Mouse (Mus musculus) limb, embryonic 11.5 days (tissue): Measurements from ENCODE around the gene Ern1. TPM values are rescaled to one million over a fixed set of nuclear protein-coding genes. Genes with fewer than 3 reads are reported as not detected.

Experiments used
- ATAC-seq: fragments of 200-750 bp; cut with Nextera tagmentation; 2 replicates; pipeline ENCODE4 v1.8.0; 2017; ENCODE audit warnings: low read depth; ENCODE audit not compliant: insufficient number of reproducible peaks, low FRiP score, low TSS enrichment
- DNase-seq: peaks from one replicate; pipeline ENCODE4 v3.0.0-alpha.2; 2015; ENCODE audit warnings: low spot score
- H3K27ac ChIP-seq: fragments of 300-500 bp; sonication (generic); replicated peaks from 2 replicates; pipeline ENCODE4 v1.5.1; 2014; ENCODE audit warnings: low read depth, mild to moderate bottlenecking, low read length
- H3K27me3 ChIP-seq: fragments of 300-500 bp; sonication (generic); 2 replicates; pipeline ENCODE4 v1.6.1; 2014; ENCODE audit warnings: mild to moderate bottlenecking, low read length, mixed read lengths; ENCODE audit not compliant: control insufficient read depth, insufficient read depth
- H3K36me3 ChIP-seq: fragments of 300-500 bp; sonication (generic); 2 replicates; pipeline ENCODE4 v1.6.1; 2014; ENCODE audit warnings: mild to moderate bottlenecking, low read length, moderate library complexity, mixed read lengths; ENCODE audit not compliant: control insufficient read depth, insufficient read depth
- H3K4me1 ChIP-seq: fragments of 300-500 bp; sonication (generic); 2 replicates; pipeline ENCODE4 v1.6.1; 2014; ENCODE audit warnings: low read length, mixed read lengths; ENCODE audit not compliant: control insufficient read depth, insufficient read depth
- H3K4me2 ChIP-seq: fragments of 300-500 bp; sonication (generic); 2 replicates; pipeline ENCODE4 v1.6.1; 2014; ENCODE audit warnings: low read depth, mild to moderate bottlenecking, moderate library complexity; ENCODE audit not compliant: severe bottlenecking
- H3K4me3 ChIP-seq: fragments of 300-500 bp; sonication (generic); 2 replicates; pipeline ENCODE4 v1.5.1; 2014; ENCODE audit warnings: low read depth, low read length
- H3K9ac ChIP-seq: fragments of 300-500 bp; sonication (generic); 2 replicates; pipeline ENCODE4 v1.6.1; 2014; ENCODE audit warnings: mild to moderate bottlenecking, low read length
- H3K9me3 ChIP-seq: fragments of 300-500 bp; sonication (generic); 2 replicates; pipeline ENCODE4 v1.6.1; 2016; ENCODE audit warnings: low read length; ENCODE audit not compliant: control insufficient read depth
- WGBS: fragments of 180-500 bp; shearing (Covaris S2); extraction: QIAGEN DNeasy Blood & Tissue Kit; methylation state at CpG from one replicate; pipeline ENCODE4 v1.1.7; 2014; 5-methylcytosine and 5-hydroxymethylcytosine counted together
- polyA plus RNA-seq: library from polyadenylated mRNA; unstranded; fragments of >200 nt; fragmentation: Nextera tagmentation; extraction: Ambion mirVana; gene quantifications from 2 replicates; pipeline ENCODE4 v1.2.1, GENCODE M21; 2014

The Ern1 gene
- polyA plus RNA-seq, 1 experiment from 2014 or later, result 6.9 TPM

DNA sequence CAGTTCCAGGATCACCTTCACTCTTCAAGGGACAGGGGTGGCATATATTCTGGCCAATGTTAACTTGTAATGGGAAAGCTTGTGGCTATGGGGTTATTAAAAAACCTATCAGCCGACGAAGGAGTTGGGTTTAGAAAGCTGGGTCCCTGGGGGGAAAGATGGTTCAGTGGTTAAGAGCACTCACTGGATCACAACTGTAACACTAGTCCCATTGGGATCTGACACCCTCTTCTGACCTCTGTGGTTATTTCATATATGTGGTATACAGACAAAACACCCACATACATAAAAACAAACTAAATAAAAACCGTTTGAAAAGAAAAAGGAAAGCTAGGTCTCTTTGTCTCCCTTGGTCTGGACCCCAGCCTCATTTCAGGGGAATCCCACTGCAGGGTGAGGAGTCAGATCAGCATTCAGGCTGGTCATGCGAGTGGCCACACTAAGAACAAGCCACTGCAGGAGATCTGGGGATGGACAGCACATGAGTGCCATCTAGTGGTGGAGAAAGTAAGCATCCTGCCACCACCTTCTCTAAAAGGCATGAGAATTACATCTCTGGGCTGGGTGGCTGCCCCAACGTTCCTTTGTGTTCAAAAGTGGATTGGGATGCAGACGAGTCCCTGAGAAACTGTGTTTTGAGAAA is 96.0 kb downstream of the Ern1 start:
- DNase-seq (peak; percentile 84), ATAC-seq (no peak; the same call in 1 of the 2 replicates)
- no peak overlapping the region for H3K9ac ChIP-seq
- no peaks in the 10 kb centered on the region for H3K36me3 ChIP-seq
- no peaks in the 10 kb centered on the region for H3K27me3 ChIP-seq
- H3K9me3 ChIP-seq, result no peaks in the 10 kb centered on the region
- no peak overlapping the region for H3K27ac ChIP-seq
- H3K4me1 ChIP-seq, result no peaks in the 10 kb centered on the region
- H3K4me2 ChIP-seq, result no peak overlapping the region
- no peak overlapping the region for H3K4me3 ChIP-seq
- WGBS, result 32% methylated on average over 6 of the region's 6 CpGs

DNA sequence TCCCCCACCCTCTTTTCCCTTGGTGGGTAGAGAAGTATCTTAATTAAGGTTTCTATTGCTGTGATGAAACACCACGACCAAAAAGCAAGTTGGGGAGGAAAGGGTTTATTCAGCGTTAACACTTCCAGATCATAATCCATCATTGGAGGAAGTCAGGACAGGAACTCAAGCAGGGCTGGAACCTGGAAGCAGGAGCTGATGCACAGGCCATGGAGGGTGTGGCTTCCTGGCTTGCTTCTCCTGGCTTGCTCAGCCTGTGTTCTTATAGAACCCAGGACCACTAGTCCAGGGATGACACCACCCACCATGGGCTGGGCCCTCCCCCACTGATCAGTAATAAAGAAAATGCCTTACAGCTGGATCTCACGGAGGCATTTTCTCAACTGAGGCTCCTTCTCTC is 96.9 kb downstream of the Ern1 start:
- DNase-seq (no peak), ATAC-seq (no peak)
- Histone ChIP-seq H3K27ac (no peak overlapping the region), H3K4me1 (no peaks in the 10 kb centered on the region), H3K36me3 (no peaks in the 10 kb centered on the region), H3K9ac (no peak overlapping the region), H3K4me2 (no peak overlapping the region), H3K9me3 (no peaks in the 10 kb centered on the region), H3K4me3 (no peak overlapping the region), H3K27me3 (no peaks in the 10 kb centered on the region)
- 60% methylated on average over 3 of the region's 3 CpGs for WGBS

DNA sequence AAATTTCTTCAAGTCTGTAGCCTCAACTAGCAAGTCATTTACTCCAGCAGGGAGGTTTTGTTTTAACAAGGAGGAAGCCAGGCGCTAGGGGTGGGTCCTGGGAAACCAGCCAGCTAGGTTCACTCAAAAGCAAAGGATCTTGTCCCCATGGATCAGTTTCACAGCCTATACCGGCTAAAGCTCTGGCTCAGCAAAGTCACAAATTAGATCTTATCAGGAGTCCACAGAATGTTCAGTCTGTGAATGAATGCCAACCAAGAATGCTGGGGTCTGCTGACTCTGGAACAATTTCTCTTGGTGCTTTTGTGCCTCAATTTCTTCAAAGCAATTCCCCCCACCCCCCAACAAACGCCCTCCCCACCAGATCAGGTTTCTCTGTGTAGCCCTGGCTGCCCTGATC is 98.0 kb downstream of the Ern1 start:
- no peaks in the 10 kb centered on the region for H3K36me3 ChIP-seq
- DNase-seq (no peak), ATAC-seq (no peak)
- no peaks in the 10 kb centered on the region for H3K27me3 ChIP-seq
- H3K4me2 ChIP-seq, result no peak overlapping the region
- H3K4me1 ChIP-seq, result no peaks in the 10 kb centered on the region
- no peaks in the 10 kb centered on the region for H3K9me3 ChIP-seq
- no peak overlapping the region for H3K9ac ChIP-seq
- H3K4me3 ChIP-seq, result no peak overlapping the region
- WGBS, result 33% methylated on average over 3 of the region's 3 CpGs
- H3K27ac ChIP-seq, result no peak overlapping the region

DNA sequence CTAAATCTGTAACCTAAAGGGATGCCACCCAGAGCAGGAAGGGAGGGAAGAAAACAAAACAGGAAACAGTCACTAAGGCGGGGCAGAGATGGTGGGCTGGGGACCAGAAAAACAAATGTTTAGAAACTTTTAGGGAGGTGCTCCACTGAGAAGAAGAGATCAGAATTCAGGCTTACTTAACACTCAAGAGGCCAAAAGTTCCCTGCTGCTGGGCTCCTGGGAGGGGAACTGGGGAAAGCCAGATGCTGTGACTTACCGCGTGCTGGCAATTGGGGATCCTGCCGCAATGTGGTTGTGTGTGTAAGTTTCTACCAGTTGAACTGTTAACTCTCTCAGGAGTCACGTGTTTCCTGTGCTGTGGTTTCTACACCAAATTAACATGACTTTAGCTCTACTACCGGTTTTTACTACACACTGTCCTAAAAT is 99.8 kb downstream of the Ern1 start, which contains the start of gene Icam2:
Gene Icam2, minus strand, starts transcription at position 285 of the 426 bp plus-strand sequence.
- no peaks in the 10 kb centered on the region for H3K27me3 ChIP-seq
- DNase-seq, result no peak
- no peak within 1 kb of the TSS for H3K9ac ChIP-seq
- H3K9me3 ChIP-seq, result no peaks in the 10 kb centered on the region
- no peak within 1 kb of the TSS for H3K4me3 ChIP-seq
- no peak within 1 kb of the TSS for H3K27ac ChIP-seq
- no peaks in the 10 kb centered on the region for H3K36me3 ChIP-seq
- ATAC-seq, result no peak
- H3K4me1 ChIP-seq, result no peaks in the 10 kb centered on the region
- H3K4me2 ChIP-seq, result no peak within 1 kb of the TSS
- WGBS, result 81% methylated on average over 6 of the region's 6 CpGs

DNA sequence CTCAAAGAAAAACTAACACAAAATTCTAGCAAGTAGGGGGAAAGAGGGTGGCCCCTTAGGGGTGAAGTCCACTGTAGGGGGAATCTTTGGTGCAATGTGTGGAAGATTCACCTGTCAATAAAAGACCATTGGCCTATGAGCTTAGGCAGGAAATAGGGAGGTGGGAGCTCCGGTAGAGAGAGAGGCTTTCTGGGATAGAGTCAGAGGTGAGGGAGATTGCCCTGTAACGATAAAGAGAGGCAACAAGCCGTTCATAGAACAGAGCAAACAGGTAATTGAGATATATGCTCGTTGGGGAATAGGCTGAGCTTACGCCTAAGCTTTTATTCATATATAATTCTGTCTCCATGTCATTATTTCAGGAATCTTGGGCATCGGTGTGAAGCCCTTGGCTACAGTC is 100.6 kb downstream of the Ern1 start:
- Histone ChIP-seq H3K4me2 (no peak overlapping the region), H3K9me3 (no peaks in the 10 kb centered on the region), H3K36me3 (no peaks in the 10 kb centered on the region), H3K27me3 (no peaks in the 10 kb centered on the region), H3K4me3 (no peak overlapping the region), H3K27ac (no peak overlapping the region), H3K4me1 (no peaks in the 10 kb centered on the region), H3K9ac (no peak overlapping the region)
- no peak for DNase-seq
- 83% methylated on average over 6 of the region's 6 CpGs for WGBS
- no peak for ATAC-seq

DNA sequence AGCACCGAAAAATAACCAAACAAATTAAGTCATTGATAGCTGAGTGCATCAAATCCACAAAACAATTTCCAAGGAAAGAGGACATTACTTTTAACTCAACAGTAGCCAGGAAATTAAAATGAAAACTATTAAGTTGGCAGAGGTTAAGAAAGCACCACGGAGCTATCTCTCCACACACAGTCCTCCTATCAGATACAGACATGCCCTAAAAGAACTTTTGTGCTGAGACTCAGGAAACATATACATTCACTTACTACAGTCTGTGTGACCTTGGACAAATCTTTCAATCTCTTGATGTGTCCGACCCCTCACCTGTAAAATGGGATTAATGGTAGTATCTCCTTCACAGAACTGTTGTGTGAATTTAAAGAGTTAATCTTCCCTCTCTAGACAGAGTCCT is 101.2 kb downstream of the Ern1 start:
- no peaks in the 10 kb centered on the region for H3K9me3 ChIP-seq
- no peak overlapping the region for H3K4me3 ChIP-seq
- no peaks in the 10 kb centered on the region for H3K4me1 ChIP-seq
- H3K36me3 ChIP-seq, result no peaks in the 10 kb centered on the region
- no peak overlapping the region for H3K9ac ChIP-seq
- ATAC-seq, result no peak
- no peak overlapping the region for H3K4me2 ChIP-seq
- no peaks in the 10 kb centered on the region for H3K27me3 ChIP-seq
- H3K27ac ChIP-seq, result no peak overlapping the region
- WGBS, result 88% methylated on average over 3 of the region's 3 CpGs
- no peak for DNase-seq

DNA sequence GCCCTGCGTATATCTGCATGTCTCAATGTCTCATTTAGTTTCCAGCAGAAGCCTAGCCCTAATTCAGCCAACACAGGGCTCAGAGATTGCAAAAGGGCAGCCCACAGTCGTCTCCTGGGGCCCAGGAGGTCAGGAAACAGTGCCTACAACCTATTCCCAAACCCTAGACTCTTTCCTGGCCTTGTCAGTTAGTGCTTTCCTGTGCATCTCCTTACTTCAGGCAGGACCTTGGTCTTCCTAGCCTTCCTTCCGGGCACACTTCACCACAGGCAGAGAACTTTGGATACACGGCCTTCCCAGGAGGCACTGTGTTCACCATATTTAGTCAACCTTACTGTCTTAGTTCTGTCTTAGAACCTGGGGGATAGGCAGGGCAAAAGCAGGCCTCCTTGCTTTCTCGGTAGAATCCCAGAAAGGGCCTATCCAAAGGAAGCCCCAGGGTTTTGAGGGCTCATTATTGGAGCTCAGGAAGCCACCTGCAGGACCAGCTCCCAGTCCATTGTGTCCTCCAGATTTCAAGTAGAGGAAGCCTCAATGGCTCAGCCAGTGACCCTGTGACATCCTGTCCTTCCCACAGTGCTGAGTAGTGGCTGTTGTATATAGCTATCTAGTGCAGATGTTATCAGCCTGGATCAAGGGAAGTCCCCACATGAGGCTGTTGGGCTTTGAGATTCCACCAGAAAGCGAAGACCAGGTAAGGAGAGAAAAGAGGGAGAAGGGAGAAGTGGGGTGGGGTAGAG is 104.4 kb downstream of the Ern1 start:
- Histone ChIP-seq H3K27me3 (no peaks in the 10 kb centered on the region), H3K36me3 (no peaks in the 10 kb centered on the region), H3K27ac (no peak overlapping the region), H3K9ac (no peak overlapping the region), H3K4me2 (0 out of 2 replicates have a peak overlapping the region, but pooled peaks have one; percentile 4), H3K4me3 (no peak overlapping the region), H3K9me3 (no peaks in the 10 kb centered on the region), H3K4me1 (no peaks in the 10 kb centered on the region)
- no peak for DNase-seq
- 83% methylated on average over 6 of the region's 6 CpGs for WGBS
- ATAC-seq, result no peak

DNA sequence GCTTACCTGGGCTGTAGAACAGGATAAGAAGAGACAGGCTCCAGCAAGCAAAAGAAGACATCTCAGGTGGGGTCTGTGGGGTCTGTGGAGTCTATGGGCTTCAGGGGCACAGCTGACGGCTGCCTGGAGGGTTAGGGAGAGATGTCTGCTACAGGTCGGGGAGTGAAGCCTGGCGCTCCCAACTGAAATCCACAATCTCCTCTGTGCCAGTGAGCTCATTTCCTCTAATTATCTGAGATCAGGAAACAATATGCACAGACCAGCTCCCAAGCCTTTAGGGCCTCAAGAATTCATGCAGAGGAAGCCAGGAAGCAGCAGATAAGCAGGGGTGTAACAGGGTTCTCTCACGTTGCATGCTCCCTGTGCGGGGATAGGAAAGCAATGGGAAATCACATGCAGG is 105.2 kb downstream of the Ern1 start:
- ATAC-seq, result no peak
- H3K4me3 ChIP-seq, result no peak overlapping the region
- DNase-seq, result no peak

More for the DNA sequence above, 105.2 kb downstream of the Ern1 start:
- no peaks in the 10 kb centered on the region for H3K27me3 ChIP-seq
- H3K36me3 ChIP-seq, result no peaks in the 10 kb centered on the region
- no peaks in the 10 kb centered on the region for H3K4me1 ChIP-seq
- no peak overlapping the region for H3K27ac ChIP-seq
- H3K9ac ChIP-seq, result no peak overlapping the region
- H3K4me2 ChIP-seq, result no peak overlapping the region
- no peaks in the 10 kb centered on the region for H3K9me3 ChIP-seq
- WGBS, result 76% methylated on average over 5 of the region's 5 CpGs
